Mouse (Mus musculus): ENCODE measurements around the gene Trappc6a. TPM values are rescaled to one million over a fixed set of nuclear protein-coding genes. Genes with fewer than 3 reads are reported as not detected.

Gene Trappc6a
- polyA plus RNA-seq, 1 experiment from 2014 or later: 94.2 TPM

- Histone ChIP-seq H3K4me1 (ENCODE audit: insufficient read depth, low read length) (peaks cover 13% of the 10 kb centered on the region), H3K4me2 (replicated peaks; ENCODE audit: low read depth, low read length) (no peak overlapping the region), H3K9me3 (ENCODE audit: low read length) (no peaks in the 10 kb centered on the region), H3K27me3 (ENCODE audit: insufficient read depth, low read length) (peaks cover 27% of the 10 kb centered on the region), H3K9ac (replicated peaks; ENCODE audit: low read length) (no peak overlapping the region), H3K4me3 (ENCODE audit: low read length) (no peak overlapping the region), H3K36me3 (ENCODE audit: insufficient read depth, low read length) (no peaks in the 10 kb centered on the region), H3K27ac (ENCODE audit: low read length) (no peak overlapping the region)
- ATAC-seq (ENCODE audit: low FRiP score, low TSS enrichment): no peak
- WGBS: 68% methylated on average over 5 of the region's 5 CpGs
Observed at GRCm38 (mm10) chr7:19466602-19467145, 41.5 kb upstream of the Trappc6a start.

- peaks cover 37% of the 10 kb centered on the region for H3K27me3 ChIP-seq (ENCODE audit: insufficient read depth, low read length)
- no peaks in the 10 kb centered on the region for H3K9me3 ChIP-seq (ENCODE audit: low read length)
- 50% methylated on average over 6 of the region's 6 CpGs for WGBS
- peaks cover 13% of the 10 kb centered on the region for H3K4me1 ChIP-seq (ENCODE audit: insufficient read depth, low read length)
- no peak overlapping the region for H3K4me3 ChIP-seq (ENCODE audit: low read length)
- no peak overlapping the region for H3K27ac ChIP-seq (ENCODE audit: low read length)
- ATAC-seq (ENCODE audit: low FRiP score, low TSS enrichment): no peak
- H3K36me3 ChIP-seq (ENCODE audit: insufficient read depth, low read length): no peaks in the 10 kb centered on the region
- no peak overlapping the region for H3K4me2 ChIP-seq (replicated peaks; ENCODE audit: low read depth, low read length)
- H3K9ac ChIP-seq (replicated peaks; ENCODE audit: low read length): no peak overlapping the region
Observed at GRCm38 (mm10) chr7:19467638-19468037, 40.6 kb upstream of the Trappc6a start.

GRCm38 (mm10) chr7:19468279-19468678 lies 39.9 kb upstream of the Trappc6a start:
- ATAC-seq (ENCODE audit: low FRiP score, low TSS enrichment): no peak
- WGBS: 74% methylated on average over 12 of the region's 12 CpGs

GRCm38 (mm10) chr7:19469404-19469803 lies 38.8 kb upstream of the Trappc6a start:
- Histone ChIP-seq H3K27me3 (ENCODE audit: insufficient read depth, low read length) (peaks cover 47% of the 10 kb centered on the region), H3K9ac (replicated peaks; ENCODE audit: low read length) (peak overlapping the region; percentile 29; the same call in 1 of the 2 replicates), H3K4me3 (ENCODE audit: low read length) (no peak overlapping the region), H3K9me3 (ENCODE audit: low read length) (no peaks in the 10 kb centered on the region), H3K4me1 (ENCODE audit: insufficient read depth, low read length) (peaks cover 16% of the 10 kb centered on the region), H3K36me3 (ENCODE audit: insufficient read depth, low read length) (no peaks in the 10 kb centered on the region), H3K27ac (ENCODE audit: low read length) (no peak overlapping the region), H3K4me2 (replicated peaks; ENCODE audit: low read depth, low read length) (no peak overlapping the region)
- WGBS: 25% methylated on average over 23 of the region's 23 CpGs
- no peak for ATAC-seq (ENCODE audit: low FRiP score, low TSS enrichment)

More at GRCm38 (mm10) chr7:19468279-19468678, 39.9 kb upstream of the Trappc6a start:
- no peak overlapping the region for H3K27ac ChIP-seq (ENCODE audit: low read length)
- peaks cover 42% of the 10 kb centered on the region for H3K27me3 ChIP-seq (ENCODE audit: insufficient read depth, low read length)
- no peak overlapping the region for H3K4me2 ChIP-seq (replicated peaks; ENCODE audit: low read depth, low read length)
- H3K9me3 ChIP-seq (ENCODE audit: low read length): no peaks in the 10 kb centered on the region
- H3K4me3 ChIP-seq (ENCODE audit: low read length): no peak overlapping the region
- no peaks in the 10 kb centered on the region for H3K36me3 ChIP-seq (ENCODE audit: insufficient read depth, low read length)
- peaks cover 14% of the 10 kb centered on the region for H3K4me1 ChIP-seq (ENCODE audit: insufficient read depth, low read length)
- no peak overlapping the region for H3K9ac ChIP-seq (replicated peaks; ENCODE audit: low read length)

GRCm38 (mm10) chr7:19470308-19470707 lies 37.9 kb upstream of the Trappc6a start:
- H3K4me3 ChIP-seq (ENCODE audit: low read length): no peak overlapping the region
- H3K9me3 ChIP-seq (ENCODE audit: low read length): no peaks in the 10 kb centered on the region
- peaks cover 12% of the 10 kb centered on the region for H3K4me1 ChIP-seq (ENCODE audit: insufficient read depth, low read length)
- no peak for ATAC-seq (ENCODE audit: low FRiP score, low TSS enrichment)
- no peaks in the 10 kb centered on the region for H3K36me3 ChIP-seq (ENCODE audit: insufficient read depth, low read length)
- 19% methylated on average over 14 of the region's 14 CpGs for whole genome bisulfite sequencing
- H3K27me3 ChIP-seq (ENCODE audit: insufficient read depth, low read length): peaks cover 50% of the 10 kb centered on the region
- H3K4me2 ChIP-seq (replicated peaks; ENCODE audit: low read depth, low read length): no peak overlapping the region
- H3K9ac ChIP-seq (replicated peaks; ENCODE audit: low read length): no peak overlapping the region
- no peak overlapping the region for H3K27ac ChIP-seq (ENCODE audit: low read length)

- Histone ChIP-seq H3K36me3 (ENCODE audit: insufficient read depth, low read length) (no peaks in the 10 kb centered on the region), H3K4me1 (ENCODE audit: insufficient read depth, low read length) (peaks cover 12% of the 10 kb centered on the region), H3K9ac (replicated peaks; ENCODE audit: low read length) (no peak overlapping the region), H3K27ac (ENCODE audit: low read length) (peak overlapping the region; percentile 50), H3K9me3 (ENCODE audit: low read length) (no peaks in the 10 kb centered on the region), H3K27me3 (ENCODE audit: insufficient read depth, low read length) (peaks cover 50% of the 10 kb centered on the region), H3K4me3 (ENCODE audit: low read length) (no peak overlapping the region), H3K4me2 (replicated peaks; ENCODE audit: low read depth, low read length) (peak overlapping the region; percentile 12; the same call in 1 of the 2 replicates)
- 38% methylated on average over 4 of the region's 4 CpGs for WGBS
- no peak for ATAC-seq (ENCODE audit: low FRiP score, low TSS enrichment)
Observed at GRCm38 (mm10) chr7:19472403-19472802, 35.8 kb upstream of the Trappc6a start.

- H3K4me2 ChIP-seq (replicated peaks; ENCODE audit: low read depth, low read length): peak overlapping the region; percentile 65
- H3K36me3 ChIP-seq (ENCODE audit: insufficient read depth, low read length): no peaks in the 10 kb centered on the region
- H3K4me1 ChIP-seq (ENCODE audit: insufficient read depth, low read length): peaks cover 12% of the 10 kb centered on the region
- peak overlapping the region; percentile 76 for H3K9ac ChIP-seq (replicated peaks; ENCODE audit: low read length)
- H3K27ac ChIP-seq (ENCODE audit: low read length): peak overlapping the region; percentile 54; the same call in 1 of the 2 replicates
- peak; percentile 82 for ATAC-seq (ENCODE audit: low FRiP score, low TSS enrichment)
- no peaks in the 10 kb centered on the region for H3K9me3 ChIP-seq (ENCODE audit: low read length)
- H3K27me3 ChIP-seq (ENCODE audit: insufficient read depth, low read length): peaks cover 47% of the 10 kb centered on the region
- H3K4me3 ChIP-seq (ENCODE audit: low read length): peak overlapping the region; percentile 50
- under 1% methylated on average over 56 of the region's 89 CpGs for WGBS
Observed at GRCm38 (mm10) chr7:19473875-19474443, 34.2 kb upstream of the Trappc6a start.

- H3K27ac ChIP-seq (ENCODE audit: low read length): no peak overlapping the region; the same call in 1 of the 2 replicates
- peaks cover 8% of the 10 kb centered on the region; the same call in 1 of the 2 replicates for H3K4me1 ChIP-seq (ENCODE audit: insufficient read depth, low read length)
- H3K27me3 ChIP-seq (ENCODE audit: insufficient read depth, low read length): peaks cover 19% of the 10 kb centered on the region
- no peak for ATAC-seq (ENCODE audit: low FRiP score, low TSS enrichment)
- H3K9me3 ChIP-seq (ENCODE audit: low read length): no peaks in the 10 kb centered on the region
- no peak overlapping the region for H3K4me3 ChIP-seq (ENCODE audit: low read length)
- no peak overlapping the region for H3K4me2 ChIP-seq (replicated peaks; ENCODE audit: low read depth, low read length)
- no peaks in the 10 kb centered on the region for H3K36me3 ChIP-seq (ENCODE audit: insufficient read depth, low read length)
- H3K9ac ChIP-seq (replicated peaks; ENCODE audit: low read length): no peak overlapping the region
- 73% methylated on average over 2 of the region's 2 CpGs for WGBS
Observed at GRCm38 (mm10) chr7:19477084-19477483, 31.1 kb upstream of the Trappc6a start.

GRCm38 (mm10) chr7:19477624-19478384 lies 30.4 kb upstream of the Trappc6a start:
- H3K9ac ChIP-seq (replicated peaks; ENCODE audit: low read length): no peak overlapping the region
- no peak overlapping the region for H3K4me2 ChIP-seq (replicated peaks; ENCODE audit: low read depth, low read length)
- no peak overlapping the region for H3K4me3 ChIP-seq (ENCODE audit: low read length)
- peaks cover 12% of the 10 kb centered on the region for H3K27me3 ChIP-seq (ENCODE audit: insufficient read depth, low read length)
- no peaks in the 10 kb centered on the region for H3K9me3 ChIP-seq (ENCODE audit: low read length)
- 29% methylated on average over 14 of the region's 14 CpGs for WGBS
- no peak overlapping the region; the same call in 1 of the 2 replicates for H3K27ac ChIP-seq (ENCODE audit: low read length)
- no peaks in the 10 kb centered on the region for H3K36me3 ChIP-seq (ENCODE audit: insufficient read depth, low read length)
- peaks cover 8% of the 10 kb centered on the region; the same call in 1 of the 2 replicates for H3K4me1 ChIP-seq (ENCODE audit: insufficient read depth, low read length)
- ATAC-seq (ENCODE audit: low FRiP score, low TSS enrichment): 0 out of 2 replicates have a peak, but pooled peaks have one; percentile 21

All from kidney, embryonic 16.5 days (tissue).